Mouse (Mus musculus): ENCODE results near the gene Wsb2.

GRCm38 (mm10) chr5:117326408-117326807 lies 30.7 kb upstream of the Wsb2 start:
- TF ChIP-seq CTCF (IDR thresholded peaks at IDR 0.05; ENCODE audit: low read depth) (no peak), EP300 (IDR thresholded peaks at IDR 0.05; ENCODE audit: low read depth) (no peak)
